ENCODE assay signal across 8 mouse cellular contexts in the genomic region with DNA sequence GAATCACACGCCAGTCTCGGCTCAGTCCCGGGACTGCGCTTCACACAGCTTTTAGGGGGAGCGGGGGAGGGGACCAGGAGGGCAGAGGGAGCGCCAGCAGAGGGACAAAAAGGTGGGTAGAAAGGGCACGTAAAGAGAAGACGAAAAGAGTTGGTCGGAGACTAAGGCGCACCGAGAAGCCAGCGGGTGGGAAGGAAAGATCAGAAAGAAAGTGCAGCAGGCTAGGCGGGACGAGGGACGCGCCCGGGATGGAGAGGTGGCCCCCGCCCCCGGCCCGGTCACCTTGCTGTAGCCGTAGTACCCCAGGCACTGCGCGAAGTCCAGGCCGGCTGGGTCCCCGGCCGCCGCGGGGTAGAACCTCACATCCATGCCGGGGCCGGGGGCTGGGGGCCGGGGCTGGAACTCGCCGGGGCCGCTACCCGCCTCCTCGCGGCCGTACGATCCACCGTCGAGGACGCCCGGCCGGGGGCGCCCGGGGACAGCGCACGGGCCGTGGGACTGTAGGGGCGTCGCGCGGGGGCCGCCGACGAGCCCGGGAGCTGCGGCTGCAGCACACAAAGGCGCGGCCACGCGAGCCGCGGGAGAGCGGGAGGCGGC. TPM values are rescaled to one million over a fixed set of nuclear protein-coding genes. Genes with fewer than 3 reads are reported as not detected.
A peak's percentile ranks its signal among the peaks of the same experiment; 100 is the strongest.
DNase-seq lines count a peak whose midpoint lies in the region; ATAC-seq and TF ChIP-seq lines count a peak whose summit lies in the region.

No protein-coding gene starts in this region.

- no peak overlapping the region for H3K27ac ChIP-seq in cortical plate, adult 2 months (ENCODE audit: insufficient read depth, low read length)
- peak overlapping the region; percentile 93 for H3K27ac ChIP-seq in heart, embryonic 13.5 days (replicated peaks)
- H3K27ac ChIP-seq in limb, embryonic 10.5 days = peak overlapping the region; percentile 93
- H3K27ac ChIP-seq in midbrain, embryonic 13.5 days = peak overlapping the region; percentile 99

- TF ChIP-seq POLR2A in cortical plate, adult 2 months (IDR thresholded peaks at IDR 0.05; ENCODE audit: extremely low read depth, insufficient read depth, low read length) = no peak

- peaks cover 3% of the 10 kb centered on the region; the same call in 1 of the 2 replicates for H3K27me3 ChIP-seq in heart, embryonic 13.5 days (replicated peaks)
- peaks cover 53% of the 10 kb centered on the region for H3K27me3 ChIP-seq in limb, embryonic 10.5 days (ENCODE audit: low read depth, poor library complexity, severe bottlenecking)
- no peaks in the 10 kb centered on the region for H3K27me3 ChIP-seq in midbrain, embryonic 13.5 days

- TF ChIP-seq CTCF in cortical plate, adult 2 months (IDR thresholded peaks at IDR 0.05; ENCODE audit: extremely low read depth, insufficient read depth, low read length) = no peak

- no peaks in the 10 kb centered on the region for H3K9me3 ChIP-seq in heart, embryonic 13.5 days
- no peaks in the 10 kb centered on the region for H3K9me3 ChIP-seq in limb, embryonic 10.5 days (replicated peaks)
- H3K9me3 ChIP-seq in midbrain, embryonic 13.5 days = no peaks in the 10 kb centered on the region

- H3K4me3 ChIP-seq in cortical plate, adult 2 months (ENCODE audit: insufficient read depth, low read length) = peak overlapping the region; percentile 46
- H3K4me3 ChIP-seq in heart, embryonic 13.5 days = peak overlapping the region; percentile 85
- peak overlapping the region; percentile 76 for H3K4me3 ChIP-seq in limb, embryonic 10.5 days
- H3K4me3 ChIP-seq in midbrain, embryonic 13.5 days (replicated peaks) = peak overlapping the region; percentile 75

- peak overlapping the region; percentile 98 for H3K9ac ChIP-seq in heart, embryonic 13.5 days
- peak overlapping the region; percentile 98 for H3K9ac ChIP-seq in midbrain, embryonic 13.5 days (replicated peaks)

- no peaks in the 10 kb centered on the region for H3K36me3 ChIP-seq in heart, embryonic 13.5 days
- no peaks in the 10 kb centered on the region for H3K36me3 ChIP-seq in limb, embryonic 10.5 days
- no peaks in the 10 kb centered on the region for H3K36me3 ChIP-seq in midbrain, embryonic 13.5 days

- H3K4me1 ChIP-seq in cortical plate, adult 2 months (ENCODE audit: control insufficient read depth, insufficient read depth, low read length) = no peaks in the 10 kb centered on the region
- peaks cover 34% of the 10 kb centered on the region for H3K4me1 ChIP-seq in heart, embryonic 13.5 days
- peaks cover 26% of the 10 kb centered on the region for H3K4me1 ChIP-seq in limb, embryonic 10.5 days
- H3K4me1 ChIP-seq in midbrain, embryonic 13.5 days (replicated peaks) = peaks cover 52% of the 10 kb centered on the region

- WGBS in heart, embryonic 13.5 days = under 1% methylated on average over 64 of the region's 66 CpGs
- under 1% methylated on average over 61 of the region's 66 CpGs for WGBS in limb, embryonic 10.5 days
- WGBS in midbrain, embryonic 13.5 days = 0% methylated on average over 61 of the region's 66 CpGs

- peak; percentile 4 for DNase-seq in kidney, adult 11 months
- DNase-seq in kidney, postnatal 14 days = no peak
- DNase-seq in limb, embryonic 10.5 days (ENCODE audit: low spot score) = peak; percentile 68
- DNase-seq in thymus, postnatal 36 days = peak; percentile 63 to 68
- DNase-seq in spleen, postnatal 36 days (ENCODE audit: low spot score in 2 of 2) = no peak

- peak overlapping the region; percentile 72 for H3K4me2 ChIP-seq in heart, embryonic 13.5 days
- H3K4me2 ChIP-seq in midbrain, embryonic 13.5 days (replicated peaks) = peak overlapping the region; percentile 76

- ATAC-seq in heart, embryonic 13.5 days (ENCODE audit: extremely low read depth, insufficient number of reproducible peaks, low FRiP score, low TSS enrichment) = 0 out of 2 replicates have a peak, but pooled peaks have one; percentile 38
- ATAC-seq in midbrain, embryonic 13.5 days = peak; percentile 71

RNA-seq across cellular contexts. Expression of gene Tox3, which starts 0.5 kb away (rescaled TPM):
- polyA plus RNA-seq in cortical plate, adult 2 months (2012; rRNA removed) = 11.7 and 13.5 TPM in 2 replicates
- 10.0 and 12.2 TPM in 2 replicates for polyA plus RNA-seq in heart, embryonic 13.5 days (2015; fragmentation: Nextera tagmentation; extraction: Ambion mirVana)
- polyA plus RNA-seq in limb, embryonic 10.5 days (2016; fragmentation: Nextera tagmentation; extraction: Ambion mirVana) = 4.4 and 4.6 TPM in 2 replicates
- polyA plus RNA-seq in midbrain, embryonic 13.5 days (2015; fragmentation: Nextera tagmentation; extraction: Ambion mirVana) = 31.4 and 34.3 TPM in 2 replicates

Comparison
In these comparisons a context has a peak if more than half of its experiments do, and no peak if none do; other contexts are left out.
1. DNase-seq: peak in kidney, adult 11 months (single experiment), limb, embryonic 10.5 days (single experiment) and thymus, postnatal 36 days (2 of 2); none in kidney, postnatal 14 days (single experiment) and spleen, postnatal 36 days (0 of 2).
2. Peak in every context shown above with its lines, with median percentiles within 50 percentile points of each other: H3K4me3 ChIP-seq.